Mouse (Mus musculus): ENCODE measurements at regions not wholly inside any gene's neighbourhood (a gene's known extent, or its start where the extent isn't known, plus 50 kb on each side); places are given as distances from the start of the nearest gene placed in this dataset.

DNA sequence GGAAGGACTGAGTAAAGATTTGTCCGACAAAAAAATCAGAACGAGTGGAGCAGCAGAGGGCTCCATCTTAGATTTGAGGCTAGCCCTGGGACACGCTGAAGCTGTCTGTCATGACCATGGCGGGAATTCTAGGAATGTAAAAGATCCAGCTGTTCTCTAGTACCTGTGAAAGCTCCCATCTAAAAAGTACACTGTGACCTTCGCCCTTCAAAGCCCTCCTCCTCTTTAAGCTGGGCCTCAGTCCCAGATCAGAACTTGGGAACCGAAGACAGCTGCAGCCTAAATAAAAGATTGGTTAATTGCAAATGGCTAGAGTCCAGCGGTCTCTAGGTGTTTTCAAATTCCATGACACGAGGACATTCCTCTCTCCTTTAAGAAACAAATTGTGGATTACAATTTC lies 195.6 kb downstream of the Parm1 start:
- TF ChIP-seq CTCF (IDR thresholded peaks at IDR 0.05; ENCODE audit: extremely low read depth, insufficient read depth, low read length): no peak
- no peak for TF ChIP-seq POLR2A (IDR thresholded peaks at IDR 0.05; ENCODE audit: extremely low read depth, insufficient read depth, low read length)

Measured in cortical plate, adult 2 months (tissue).